Mouse (Mus musculus): Measurements from ENCODE around the gene Sapcd1. TPM values are rescaled to one million over a fixed set of nuclear protein-coding genes. Genes with fewer than 3 reads are reported as not detected.

Gene Sapcd1
- 1.5 and 2.2 TPM in 2 replicates for polyA plus RNA-seq (2014; fragmentation: Nextera tagmentation; extraction: Ambion mirVana)

DNA sequence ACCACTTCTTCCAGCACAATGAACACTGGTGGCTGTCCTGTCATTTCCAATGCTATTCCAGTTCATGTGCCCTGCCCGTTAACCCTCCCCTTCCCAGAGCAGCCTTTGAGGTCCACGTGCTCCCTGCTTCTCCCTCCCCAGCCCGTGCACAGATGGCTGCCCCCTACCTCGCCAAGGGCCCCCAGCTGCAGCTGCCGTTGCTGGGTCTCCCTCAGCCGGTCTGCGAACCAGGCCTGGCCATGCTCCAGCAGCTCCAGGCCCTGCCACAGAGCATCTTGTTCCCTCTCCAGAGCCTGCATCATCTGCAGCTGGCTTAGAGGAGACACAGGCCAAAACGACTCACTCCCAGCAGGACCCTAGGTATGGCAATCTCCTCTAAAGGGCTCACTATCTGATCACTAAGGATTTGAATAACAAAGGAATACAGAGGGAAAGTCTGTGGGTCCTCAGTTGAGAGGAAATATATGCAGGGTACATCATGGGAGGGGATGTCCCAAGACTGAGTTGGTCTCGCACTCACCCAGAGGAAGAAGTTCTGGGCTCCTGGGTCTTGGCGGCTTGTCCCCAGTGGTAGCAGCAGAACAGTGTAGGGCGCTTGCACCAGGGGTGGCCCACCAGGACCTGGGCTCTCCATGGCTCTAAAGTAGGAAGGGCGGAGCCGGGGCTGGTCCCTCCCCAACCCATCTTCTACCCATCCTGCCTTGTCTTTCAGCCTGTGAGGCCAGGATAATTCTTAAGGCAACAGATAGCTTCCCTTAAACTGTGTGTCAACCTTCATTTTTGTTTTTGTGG, at the start of gene Sapcd1:
Sapcd1 (minus strand) TSS at position 740 of the 792 bp plus-strand sequence.
- Histone ChIP-seq H3K4me3 (ENCODE audit: control insufficient read depth in 1 of 2, insufficient read depth in 1 of 2, low read depth in 1 of 2, low read length in 2 of 2) (no peak within 1 kb of the TSS), H3K27me3 (ENCODE audit: control insufficient read depth, insufficient read depth, low read length) (no peaks in the 10 kb centered on the region), H3K9me3 (ENCODE audit: control insufficient read depth, low read length) (no peaks in the 10 kb centered on the region), H3K4me1 (ENCODE audit: control insufficient read depth in 2 of 2, insufficient read depth in 2 of 2, low read length in 2 of 2) (peaks cover 19 to 30% of the 10 kb centered on the region in 2 experiments), H3K9ac (ENCODE audit: low read length) (peak within 1 kb of the TSS; percentile 41), H3K27ac (replicated peaks in 1 of 2; ENCODE audit: control insufficient read depth in 1 of 2, insufficient read depth in 1 of 2, low read depth in 2 of 2, low read length in 2 of 2) (peak within 1 kb of the TSS in 1 of 2 experiments; percentile 50; a peak in 2 of 4 replicates), H3K36me3 (ENCODE audit: control insufficient read depth, insufficient read depth, low read length) (no peaks in the 10 kb centered on the region), H3K4me2 (ENCODE audit: low read length) (no peak within 1 kb of the TSS)
- whole genome bisulfite sequencing, result 40% methylated on average over 13 of the region's 13 CpGs
- ATAC-seq (ENCODE audit: insufficient number of reproducible peaks, insufficient read depth, low FRiP score, low read depth), result no peak

DNA sequence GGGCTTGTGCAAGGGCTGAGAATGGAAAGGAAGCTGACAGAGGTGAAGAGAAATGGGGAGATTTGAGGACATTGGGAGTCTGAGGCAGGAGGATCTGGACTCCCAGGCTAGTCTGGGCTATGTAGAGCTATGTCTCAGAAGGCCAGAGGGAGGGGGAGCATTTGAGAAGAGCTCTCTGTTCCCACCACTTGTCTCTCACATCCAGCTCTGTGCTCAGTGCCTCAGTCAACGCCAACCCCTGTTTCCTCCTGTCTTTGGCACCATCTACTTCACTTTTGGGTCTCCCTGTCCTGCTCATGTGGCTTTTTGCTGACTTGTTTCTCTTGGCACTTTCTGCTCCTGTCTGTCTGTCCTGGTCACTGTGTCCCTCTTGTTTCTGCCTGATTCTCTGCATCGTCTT, 49.5 kb upstream of the Sapcd1 start:
- H3K4me1 ChIP-seq (ENCODE audit: control insufficient read depth in 2 of 2, insufficient read depth in 2 of 2, low read length in 2 of 2), result peaks cover 15 to 20% of the 10 kb centered on the region in 2 experiments
- H3K27me3 ChIP-seq (ENCODE audit: control insufficient read depth, insufficient read depth, low read length), result 0 out of 2 replicates have a peak, but pooled peaks cover 4% of the 10 kb centered on the region
- no peaks in the 10 kb centered on the region for H3K36me3 ChIP-seq (ENCODE audit: control insufficient read depth, insufficient read depth, low read length)
- no peak for ATAC-seq (ENCODE audit: insufficient number of reproducible peaks, insufficient read depth, low FRiP score, low read depth)
- H3K4me3 ChIP-seq (ENCODE audit: control insufficient read depth in 1 of 2, insufficient read depth in 1 of 2, low read depth in 1 of 2, low read length in 2 of 2), result peak overlapping the region; percentile 30 to 34; a peak in 3 of 4 replicates
- H3K27ac ChIP-seq (replicated peaks in 1 of 2; ENCODE audit: control insufficient read depth in 1 of 2, insufficient read depth in 1 of 2, low read depth in 2 of 2, low read length in 2 of 2), result peak overlapping the region in 1 of 2 experiments; percentile 59; a peak in 2 of 4 replicates
- peak overlapping the region; percentile 69 for H3K4me2 ChIP-seq (ENCODE audit: low read length)
- WGBS, result 43% methylated on average over 2 of the region's 2 CpGs
- H3K9ac ChIP-seq (ENCODE audit: low read length), result peak overlapping the region; percentile 75
- no peaks in the 10 kb centered on the region for H3K9me3 ChIP-seq (ENCODE audit: control insufficient read depth, low read length)

DNA sequence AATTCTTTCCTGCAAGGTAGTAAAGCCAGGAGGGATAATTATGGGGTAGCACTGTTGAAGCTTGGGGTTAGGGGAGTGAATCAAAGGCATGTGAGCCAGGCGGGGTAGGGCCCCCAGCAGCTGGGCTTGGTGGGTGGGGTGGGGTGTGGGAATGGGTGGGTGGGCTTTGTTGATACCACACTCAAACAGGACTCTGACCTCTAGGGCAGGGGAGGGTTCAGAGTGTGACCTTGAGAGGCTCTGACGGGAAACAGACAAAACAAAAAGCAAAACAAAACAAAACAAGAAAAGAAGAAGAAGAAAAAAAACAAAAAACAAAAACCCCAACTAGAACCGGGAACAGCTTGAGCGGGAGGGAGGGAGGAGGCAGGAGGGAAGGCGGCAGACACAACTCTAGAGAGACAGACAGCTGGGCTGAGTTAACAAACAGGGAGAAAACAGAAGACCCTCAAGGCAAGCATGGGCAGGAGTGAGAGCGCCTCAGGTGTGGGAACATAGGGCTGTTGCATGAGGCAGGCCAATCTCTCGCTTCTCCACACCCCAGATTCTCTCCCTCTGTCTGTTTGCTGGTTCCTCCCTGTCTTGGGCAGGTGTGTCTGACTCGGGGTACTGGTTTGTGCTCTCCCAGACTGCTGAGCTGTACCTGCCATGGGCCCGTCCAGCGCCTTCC, 48.8 kb upstream of the Sapcd1 start, which contains the start of gene Ly6g6e:
Ly6g6e (plus strand) TSS at position 396 of the 670 bp plus-strand sequence.
- H3K9ac ChIP-seq (ENCODE audit: low read length), result peak within 1 kb of the TSS; percentile 75
- H3K9me3 ChIP-seq (ENCODE audit: control insufficient read depth, low read length), result no peaks in the 10 kb centered on the region
- peak within 1 kb of the TSS; percentile 69 for H3K4me2 ChIP-seq (ENCODE audit: low read length)
- peak within 1 kb of the TSS; percentile 30 to 34 for H3K4me3 ChIP-seq (ENCODE audit: control insufficient read depth in 1 of 2, insufficient read depth in 1 of 2, low read depth in 1 of 2, low read length in 2 of 2)
- H3K27ac ChIP-seq (replicated peaks in 1 of 2; ENCODE audit: control insufficient read depth in 1 of 2, insufficient read depth in 1 of 2, low read depth in 2 of 2, low read length in 2 of 2), result peak within 1 kb of the TSS in 1 of 2 experiments; percentile 59; a peak in 2 of 4 replicates
- H3K36me3 ChIP-seq (ENCODE audit: control insufficient read depth, insufficient read depth, low read length), result no peaks in the 10 kb centered on the region
- H3K27me3 ChIP-seq (ENCODE audit: control insufficient read depth, insufficient read depth, low read length), result 0 out of 2 replicates have a peak, but pooled peaks cover 4% of the 10 kb centered on the region
- ATAC-seq (ENCODE audit: insufficient number of reproducible peaks, insufficient read depth, low FRiP score, low read depth), result no peak
- 42% methylated on average over 10 of the region's 10 CpGs for WGBS
- peaks cover 15 to 20% of the 10 kb centered on the region in 2 experiments for H3K4me1 ChIP-seq (ENCODE audit: control insufficient read depth in 2 of 2, insufficient read depth in 2 of 2, low read length in 2 of 2)

DNA sequence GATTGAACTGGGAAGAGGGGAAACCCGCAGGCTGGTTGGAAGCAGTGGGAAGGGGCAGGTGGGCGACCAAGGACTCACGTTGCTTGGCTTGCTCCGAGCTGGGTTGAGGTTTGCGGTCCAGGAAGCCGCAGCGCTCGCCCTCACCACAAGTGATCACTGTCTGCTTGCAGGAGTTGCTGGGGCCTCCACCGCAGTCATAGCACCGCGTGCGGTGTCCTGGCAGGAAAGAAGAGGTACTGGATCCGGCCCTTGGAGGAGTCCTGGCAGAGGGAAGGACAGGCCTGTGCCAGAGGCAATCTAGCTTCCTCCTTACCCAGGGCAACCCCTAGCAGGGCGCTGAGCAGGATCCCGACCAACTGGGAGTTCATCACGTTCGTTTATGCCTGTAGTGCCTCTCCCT, 46.3 kb upstream of the Sapcd1 start:
- Histone ChIP-seq H3K9ac (ENCODE audit: low read length) (no peak overlapping the region), H3K9me3 (ENCODE audit: control insufficient read depth, low read length) (no peaks in the 10 kb centered on the region), H3K4me3 (ENCODE audit: control insufficient read depth in 1 of 2, insufficient read depth in 1 of 2, low read depth in 1 of 2, low read length in 2 of 2) (no peak overlapping the region), H3K27ac (replicated peaks in 1 of 2; ENCODE audit: control insufficient read depth in 1 of 2, insufficient read depth in 1 of 2, low read depth in 2 of 2, low read length in 2 of 2) (no peak overlapping the region), H3K4me2 (ENCODE audit: low read length) (no peak overlapping the region), H3K4me1 (ENCODE audit: control insufficient read depth in 2 of 2, insufficient read depth in 2 of 2, low read length in 2 of 2) (peaks cover 3 to 11% of the 10 kb centered on the region in 2 experiments; a peak in 3 of 4 replicates), H3K27me3 (ENCODE audit: control insufficient read depth, insufficient read depth, low read length) (no peaks in the 10 kb centered on the region), H3K36me3 (ENCODE audit: control insufficient read depth, insufficient read depth, low read length) (no peaks in the 10 kb centered on the region)
- 47% methylated on average over 17 of the region's 17 CpGs for WGBS
- no peak for ATAC-seq (ENCODE audit: insufficient number of reproducible peaks, insufficient read depth, low FRiP score, low read depth)

DNA sequence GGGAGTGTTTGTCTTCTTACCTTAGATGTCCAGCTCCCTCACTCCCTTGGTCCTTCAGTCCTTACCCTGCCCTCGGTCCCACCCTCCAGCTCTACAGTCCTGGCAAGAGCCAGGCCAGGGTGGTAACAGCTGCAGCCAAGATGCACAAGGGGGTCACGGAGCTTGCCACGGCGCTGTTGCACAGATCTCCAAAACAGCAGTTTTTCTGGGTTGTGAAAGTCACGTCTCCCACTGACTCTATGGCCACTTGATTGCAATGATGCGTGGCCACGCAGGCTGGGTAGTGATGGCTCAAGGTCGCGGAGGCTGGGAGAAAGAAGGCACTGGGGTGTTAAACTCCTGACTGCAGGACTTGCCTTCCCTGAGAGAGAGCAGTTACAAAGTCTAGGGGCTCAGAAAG, 43.6 kb upstream of the Sapcd1 start:
- Histone ChIP-seq H3K9ac (ENCODE audit: low read length) (no peak overlapping the region), H3K36me3 (ENCODE audit: control insufficient read depth, insufficient read depth, low read length) (no peaks in the 10 kb centered on the region), H3K4me1 (ENCODE audit: control insufficient read depth in 2 of 2, insufficient read depth in 2 of 2, low read length in 2 of 2) (no peaks in the 10 kb centered on the region; a peak in 1 of 4 replicates), H3K27me3 (ENCODE audit: control insufficient read depth, insufficient read depth, low read length) (peaks cover 12% of the 10 kb centered on the region), H3K9me3 (ENCODE audit: control insufficient read depth, low read length) (no peaks in the 10 kb centered on the region), H3K27ac (replicated peaks in 1 of 2; ENCODE audit: control insufficient read depth in 1 of 2, insufficient read depth in 1 of 2, low read depth in 2 of 2, low read length in 2 of 2) (no peak overlapping the region), H3K4me2 (ENCODE audit: low read length) (no peak overlapping the region), H3K4me3 (ENCODE audit: control insufficient read depth in 1 of 2, insufficient read depth in 1 of 2, low read depth in 1 of 2, low read length in 2 of 2) (no peak overlapping the region)
- no peak for ATAC-seq (ENCODE audit: insufficient number of reproducible peaks, insufficient read depth, low FRiP score, low read depth)
- 79% methylated on average over 9 of the region's 9 CpGs for WGBS

DNA sequence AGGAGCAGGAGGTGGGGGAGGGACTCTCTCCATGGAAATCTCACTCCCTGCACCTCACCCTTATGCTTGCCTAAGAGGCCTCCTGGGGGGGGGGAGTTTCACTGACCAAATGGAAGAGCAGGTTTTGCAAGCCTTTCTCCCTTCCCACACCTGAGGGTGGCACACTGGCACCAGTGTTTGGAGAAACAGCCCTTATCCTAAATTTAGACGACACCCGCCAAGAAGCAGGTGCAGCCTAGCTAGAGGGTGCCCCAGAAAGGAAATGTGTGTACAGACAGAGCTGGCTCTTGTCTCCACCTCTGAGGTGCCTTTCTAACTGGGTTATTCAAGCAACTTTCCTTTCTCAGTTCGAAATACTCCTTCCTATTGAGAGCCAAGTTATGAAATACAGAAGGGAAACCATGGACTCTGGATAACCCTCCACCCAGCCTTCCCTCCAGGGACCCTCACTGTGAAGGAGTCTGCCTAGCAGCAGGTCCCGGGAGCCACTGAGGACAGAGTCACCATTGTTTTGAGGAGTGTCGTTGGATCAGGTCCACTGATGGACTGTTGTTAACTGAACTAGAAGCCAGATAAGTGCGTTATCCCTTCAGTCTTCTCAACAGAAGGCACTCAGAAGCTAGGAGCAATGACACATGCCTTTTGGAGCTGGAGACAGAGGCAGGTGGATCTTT, 42.9 kb upstream of the Sapcd1 start:
- no peak overlapping the region for H3K4me3 ChIP-seq (ENCODE audit: control insufficient read depth in 1 of 2, insufficient read depth in 1 of 2, low read depth in 1 of 2, low read length in 2 of 2)
- H3K27ac ChIP-seq (replicated peaks in 1 of 2; ENCODE audit: control insufficient read depth in 1 of 2, insufficient read depth in 1 of 2, low read depth in 2 of 2, low read length in 2 of 2), result no peak overlapping the region
- H3K9ac ChIP-seq (ENCODE audit: low read length), result no peak overlapping the region
- no peak for ATAC-seq (ENCODE audit: insufficient number of reproducible peaks, insufficient read depth, low FRiP score, low read depth)
- H3K36me3 ChIP-seq (ENCODE audit: control insufficient read depth, insufficient read depth, low read length), result no peaks in the 10 kb centered on the region
- 33% methylated on average over 6 of the region's 6 CpGs for WGBS
- H3K27me3 ChIP-seq (ENCODE audit: control insufficient read depth, insufficient read depth, low read length), result peaks cover 17% of the 10 kb centered on the region
- H3K9me3 ChIP-seq (ENCODE audit: control insufficient read depth, low read length), result no peaks in the 10 kb centered on the region
- no peak overlapping the region for H3K4me2 ChIP-seq (ENCODE audit: low read length)
- peaks cover 0 to under 1% of the 10 kb centered on the region in 2 experiments; a peak in 1 of 4 replicates for H3K4me1 ChIP-seq (ENCODE audit: control insufficient read depth in 2 of 2, insufficient read depth in 2 of 2, low read length in 2 of 2)

DNA sequence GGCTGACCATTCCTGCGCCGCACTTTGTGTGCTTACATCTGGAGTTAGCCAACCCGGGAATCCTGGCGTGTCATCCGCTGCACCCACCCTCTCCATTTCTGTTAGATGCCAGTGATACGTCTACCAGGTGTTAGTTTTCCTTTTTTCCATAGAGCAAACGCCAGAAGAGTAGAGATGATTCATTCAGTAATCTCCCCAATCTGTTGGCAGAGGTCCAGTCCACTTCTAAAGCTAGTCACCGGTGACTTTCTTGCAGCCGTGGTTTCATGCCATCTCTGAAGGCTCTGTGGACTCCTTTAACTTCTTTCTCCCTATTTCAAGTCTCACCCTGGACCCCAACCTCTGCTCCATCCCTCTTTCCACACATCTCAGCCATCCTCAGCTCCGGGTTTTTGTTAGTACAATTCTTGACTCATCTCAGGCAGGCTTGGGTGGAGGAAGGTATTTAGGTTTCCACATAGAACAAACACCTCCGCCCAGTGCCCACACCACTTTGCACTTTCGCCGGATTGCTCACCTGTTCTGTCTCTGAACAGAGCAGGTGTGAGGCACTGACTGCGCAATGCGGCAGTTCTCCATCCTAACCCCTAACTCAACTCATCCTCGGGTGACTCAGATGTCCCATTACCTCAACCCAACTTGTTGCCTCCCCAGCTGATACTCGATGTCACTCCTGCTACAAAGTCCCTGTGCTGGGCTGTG, 40.5 kb upstream of the Sapcd1 start:
- H3K27me3 ChIP-seq (ENCODE audit: control insufficient read depth, insufficient read depth, low read length), result peaks cover 33% of the 10 kb centered on the region
- no peaks in the 10 kb centered on the region for H3K9me3 ChIP-seq (ENCODE audit: control insufficient read depth, low read length)
- no peak overlapping the region for H3K4me3 ChIP-seq (ENCODE audit: control insufficient read depth in 1 of 2, insufficient read depth in 1 of 2, low read depth in 1 of 2, low read length in 2 of 2)
- no peaks in the 10 kb centered on the region for H3K36me3 ChIP-seq (ENCODE audit: control insufficient read depth, insufficient read depth, low read length)
- no peak overlapping the region for H3K9ac ChIP-seq (ENCODE audit: low read length)
- no peak overlapping the region for H3K27ac ChIP-seq (replicated peaks in 1 of 2; ENCODE audit: control insufficient read depth in 1 of 2, insufficient read depth in 1 of 2, low read depth in 2 of 2, low read length in 2 of 2)
- 72% methylated on average over 17 of the region's 17 CpGs for WGBS
- no peak for ATAC-seq (ENCODE audit: insufficient number of reproducible peaks, insufficient read depth, low FRiP score, low read depth)
- H3K4me1 ChIP-seq (ENCODE audit: control insufficient read depth in 2 of 2, insufficient read depth in 2 of 2, low read length in 2 of 2), result peaks cover 6 to 8% of the 10 kb centered on the region in 2 experiments; a peak in 2 of 4 replicates
- H3K4me2 ChIP-seq (ENCODE audit: low read length), result no peak overlapping the region

Measured in heart, embryonic 14.5 days (tissue).